Mouse (Mus musculus): ENCODE results near the gene Rab1b.

Rab1b gene

GRCm38 (mm10) chr19:5071545-5072369, 35.1 kb downstream of the Rab1b start:
- peak; percentile 83 for DNase-seq (ENCODE audit: low read depth, low spot score)

GRCm38 (mm10) chr19:5071077-5071476, 35.8 kb downstream of the Rab1b start:
- no peak for DNase-seq (ENCODE audit: low read depth, low spot score)

- DNase-seq (ENCODE audit: low read depth, low spot score) = no peak
Observed at GRCm38 (mm10) chr19:5069978-5070377, 36.9 kb downstream of the Rab1b start.

- DNase-seq (ENCODE audit: low read depth, low spot score) = no peak
Observed at GRCm38 (mm10) chr19:5069486-5069885, 37.4 kb downstream of the Rab1b start.

- DNase-seq (ENCODE audit: low read depth, low spot score) = no peak
Observed at GRCm38 (mm10) chr19:5068570-5069234, 38.2 kb downstream of the Rab1b start.

GRCm38 (mm10) chr19:5067867-5068569, 38.9 kb downstream of the Rab1b start, which contains the start of gene Cd248:
Gene Cd248 (plus strand): TSS chr19:5068078.
- DNase-seq (ENCODE audit: low read depth, low spot score) = peak; percentile 26

- DNase-seq (ENCODE audit: low read depth, low spot score) = no peak
Observed at GRCm38 (mm10) chr19:5067040-5067799, 39.7 kb downstream of the Rab1b start.

- DNase-seq (ENCODE audit: low read depth, low spot score) = no peak
Observed at GRCm38 (mm10) chr19:5065104-5065503, 41.8 kb downstream of the Rab1b start.

- DNase-seq (ENCODE audit: low read depth, low spot score) = no peak
Observed at GRCm38 (mm10) chr19:5062446-5062845, 44.4 kb downstream of the Rab1b start.

GRCm38 (mm10) chr19:5062041-5062440, 44.8 kb downstream of the Rab1b start:
- no peak for DNase-seq (ENCODE audit: low read depth, low spot score)

- no peak for DNase-seq (ENCODE audit: low read depth, low spot score)
Observed at GRCm38 (mm10) chr19:5060365-5061330, 46.2 kb downstream of the Rab1b start.

- no peak for DNase-seq (ENCODE audit: low read depth, low spot score)
Observed at GRCm38 (mm10) chr19:5058801-5059771, 47.8 kb downstream of the Rab1b start.

GRCm38 (mm10) chr19:5057876-5058775, 48.7 kb downstream of the Rab1b start:
- DNase-seq (ENCODE audit: low read depth, low spot score) = no peak

- peak; percentile 44 for DNase-seq (ENCODE audit: low read depth, low spot score)
Observed at GRCm38 (mm10) chr19:5056251-5056650, 50.6 kb downstream of the Rab1b start.

GRCm38 (mm10) chr19:5053909-5054308, 53.0 kb downstream of the Rab1b start:
- peak; percentile 45 for DNase-seq (ENCODE audit: low read depth, low spot score)

GRCm38 (mm10) chr19:5052853-5053252, 54.0 kb downstream of the Rab1b start:
- DNase-seq (ENCODE audit: low read depth, low spot score) = no peak

GRCm38 (mm10) chr19:5052166-5052822, 54.6 kb downstream of the Rab1b start:
- DNase-seq (ENCODE audit: low read depth, low spot score) = no peak

- no peak for DNase-seq (ENCODE audit: low read depth, low spot score)
Observed at GRCm38 (mm10) chr19:5051515-5051914, 55.4 kb downstream of the Rab1b start.
